Mouse (Mus musculus) limb, embryonic 13.5 days (tissue): ENCODE results near the gene Rap1a. TPM values are rescaled to one million over a fixed set of nuclear protein-coding genes. Genes with fewer than 3 reads are reported as not detected.

Source experiments
- ATAC-seq: fragments of 200-750 bp; cut with Nextera tagmentation; 2 replicates; pipeline ENCODE4 v1.8.0; 2017; ENCODE audit warnings: low read depth, moderate number of reproducible peaks, moderate TSS enrichment; ENCODE audit not compliant: low FRiP score
- H3K27ac ChIP-seq: fragments of 300-500 bp; sonication (generic); 2 replicates; pipeline ENCODE4 v1.5.1; 2015; ENCODE audit warnings: inconsistent platforms, mild to moderate bottlenecking, moderate library complexity
- H3K27me3 ChIP-seq: fragments of 300-500 bp; sonication (generic); 2 replicates; pipeline ENCODE4 v1.6.1; 2015; ENCODE audit warnings: mild to moderate bottlenecking, inconsistent platforms
- H3K36me3 ChIP-seq: fragments of 300-500 bp; sonication (generic); 2 replicates; pipeline ENCODE4 v1.6.1; 2015; ENCODE audit warnings: inconsistent platforms, mild to moderate bottlenecking, moderate library complexity
- H3K4me1 ChIP-seq: fragments of 300-500 bp; sonication (generic); 2 replicates; pipeline ENCODE4 v1.6.1; 2015; ENCODE audit warnings: inconsistent platforms
- H3K4me2 ChIP-seq: fragments of 300-500 bp; sonication (generic); replicated peaks from 2 replicates; pipeline ENCODE4 v1.6.1; 2015; ENCODE audit warnings: inconsistent platforms, mild to moderate bottlenecking, moderate library complexity
- H3K4me3 ChIP-seq: fragments of 300-500 bp; sonication (generic); 2 replicates; pipeline ENCODE4 v1.5.1; 2015; ENCODE audit warnings: moderate library complexity, mild to moderate bottlenecking, inconsistent platforms
- H3K9ac ChIP-seq: fragments of 300-500 bp; sonication (generic); 2 replicates; pipeline ENCODE4 v1.6.1; 2015; ENCODE audit warnings: mild to moderate bottlenecking, inconsistent platforms
- H3K9me3 ChIP-seq: fragments of 300-500 bp; sonication (generic); 2 replicates; pipeline ENCODE4 v1.6.1; 2016; ENCODE audit warnings: inconsistent platforms
- WGBS: fragments of 180-500 bp; shearing (Covaris S2); methylation state at CpG from one replicate; pipeline ENCODE4 v1.1.7; 2015; 5-methylcytosine and 5-hydroxymethylcytosine counted together
- polyA plus RNA-seq: library from polyadenylated mRNA; unstranded; fragments of >200 nt; fragmentation: Nextera tagmentation; extraction: Ambion mirVana; gene quantifications from 2 replicates; pipeline ENCODE4 v1.2.1, GENCODE M21; 2015

Rap1a gene
- polyA plus RNA-seq, 1 experiment from 2014 or later: 98.4 TPM

- H3K4me2 ChIP-seq: no peak overlapping the region
- no peaks in the 10 kb centered on the region for H3K4me1 ChIP-seq
- H3K27ac ChIP-seq: no peak overlapping the region
- no peak overlapping the region for H3K4me3 ChIP-seq
- no peaks in the 10 kb centered on the region for H3K27me3 ChIP-seq
- no peaks in the 10 kb centered on the region for H3K9me3 ChIP-seq
- H3K36me3 ChIP-seq: no peaks in the 10 kb centered on the region
- H3K9ac ChIP-seq: no peak overlapping the region
- 89% methylated on average over 3 of the region's 3 CpGs for WGBS
- ATAC-seq: no peak
Measured at GRCm38 (mm10) chr3:105820272-105820671, 19.1 kb upstream of the Rap1a start.

DNA sequence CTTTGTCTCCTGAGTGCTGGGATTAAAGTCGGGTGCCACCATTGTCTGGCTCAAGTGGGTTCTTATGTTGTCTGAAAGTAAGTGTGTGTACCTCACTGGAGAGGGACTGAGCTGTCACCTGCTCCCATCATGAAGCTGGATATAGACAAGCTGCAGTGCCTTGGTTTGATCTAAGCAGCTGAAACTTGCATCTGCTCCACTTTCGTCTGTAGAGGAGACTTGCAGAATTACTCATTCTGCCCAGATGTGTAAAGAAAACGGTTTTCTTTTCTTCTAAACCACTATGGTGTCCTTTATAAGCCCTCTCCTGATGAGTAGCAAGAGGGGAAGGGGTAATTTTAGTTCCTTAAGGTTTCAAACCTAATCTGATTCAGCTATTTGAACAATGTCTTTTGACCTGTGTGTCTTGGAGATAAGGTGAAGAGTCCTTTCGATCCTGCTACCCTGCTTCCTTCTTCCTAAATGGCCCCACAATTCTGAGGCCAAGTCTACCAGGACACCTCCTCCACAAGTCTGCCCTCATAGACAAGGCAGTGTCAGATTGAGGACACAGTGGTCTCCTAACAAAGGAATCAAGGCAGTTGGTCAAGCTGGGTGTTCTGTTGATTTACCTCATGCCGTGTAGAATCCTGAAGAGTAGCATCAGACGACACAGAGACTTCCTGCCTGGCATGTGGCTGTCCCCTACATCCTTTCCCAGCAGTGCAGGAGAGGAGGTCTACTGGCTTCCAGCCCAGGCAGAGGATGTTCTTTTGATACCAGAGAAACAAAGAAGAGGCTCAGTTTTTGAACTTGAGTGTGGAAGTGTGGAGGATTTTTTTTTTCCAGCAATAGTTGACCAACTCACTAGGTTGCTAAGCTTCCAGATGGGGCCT, 17.2 kb upstream of the Rap1a start:
- no peaks in the 10 kb centered on the region for H3K27me3 ChIP-seq
- no peaks in the 10 kb centered on the region for H3K4me1 ChIP-seq
- H3K4me2 ChIP-seq: no peak overlapping the region
- H3K9ac ChIP-seq: no peak overlapping the region
- H3K4me3 ChIP-seq: no peak overlapping the region
- no peak overlapping the region for H3K27ac ChIP-seq
- 70% methylated on average over 6 of the region's 6 CpGs for WGBS
- no peak for ATAC-seq
- no peaks in the 10 kb centered on the region for H3K36me3 ChIP-seq
- no peaks in the 10 kb centered on the region for H3K9me3 ChIP-seq

- no peaks in the 10 kb centered on the region for H3K27me3 ChIP-seq
- WGBS: 64% methylated on average over 8 of the region's 8 CpGs
- ATAC-seq: no peak
- H3K9me3 ChIP-seq: no peaks in the 10 kb centered on the region
- H3K4me1 ChIP-seq: peaks cover 6% of the 10 kb centered on the region; the same call in 1 of the 2 replicates
- no peak overlapping the region for H3K9ac ChIP-seq
- H3K27ac ChIP-seq: no peak overlapping the region
- H3K4me2 ChIP-seq: no peak overlapping the region
- H3K4me3 ChIP-seq: no peak overlapping the region
- H3K36me3 ChIP-seq: no peaks in the 10 kb centered on the region
Measured at GRCm38 (mm10) chr3:105816089-105816488, 15.0 kb upstream of the Rap1a start.

GRCm38 (mm10) chr3:105815236-105815904, 14.2 kb upstream of the Rap1a start:
- Histone ChIP-seq H3K27ac (no peak overlapping the region), H3K4me1 (peaks cover 6% of the 10 kb centered on the region; the same call in 1 of the 2 replicates), H3K4me2 (no peak overlapping the region), H3K4me3 (no peak overlapping the region), H3K27me3 (no peaks in the 10 kb centered on the region), H3K9me3 (no peaks in the 10 kb centered on the region), H3K9ac (no peak overlapping the region), H3K36me3 (no peaks in the 10 kb centered on the region)
- ATAC-seq: no peak
- 59% methylated on average over 10 of the region's 10 CpGs for WGBS

GRCm38 (mm10) chr3:105811146-105811545, 10.0 kb upstream of the Rap1a start:
- Histone ChIP-seq H3K9ac (no peak overlapping the region), H3K4me1 (peaks cover 6% of the 10 kb centered on the region; the same call in 1 of the 2 replicates), H3K9me3 (no peaks in the 10 kb centered on the region), H3K4me3 (no peak overlapping the region), H3K36me3 (no peaks in the 10 kb centered on the region), H3K27me3 (no peaks in the 10 kb centered on the region), H3K4me2 (no peak overlapping the region), H3K27ac (no peak overlapping the region)
- ATAC-seq: no peak
- WGBS: 87% methylated on average over 2 of the region's 2 CpGs

DNA sequence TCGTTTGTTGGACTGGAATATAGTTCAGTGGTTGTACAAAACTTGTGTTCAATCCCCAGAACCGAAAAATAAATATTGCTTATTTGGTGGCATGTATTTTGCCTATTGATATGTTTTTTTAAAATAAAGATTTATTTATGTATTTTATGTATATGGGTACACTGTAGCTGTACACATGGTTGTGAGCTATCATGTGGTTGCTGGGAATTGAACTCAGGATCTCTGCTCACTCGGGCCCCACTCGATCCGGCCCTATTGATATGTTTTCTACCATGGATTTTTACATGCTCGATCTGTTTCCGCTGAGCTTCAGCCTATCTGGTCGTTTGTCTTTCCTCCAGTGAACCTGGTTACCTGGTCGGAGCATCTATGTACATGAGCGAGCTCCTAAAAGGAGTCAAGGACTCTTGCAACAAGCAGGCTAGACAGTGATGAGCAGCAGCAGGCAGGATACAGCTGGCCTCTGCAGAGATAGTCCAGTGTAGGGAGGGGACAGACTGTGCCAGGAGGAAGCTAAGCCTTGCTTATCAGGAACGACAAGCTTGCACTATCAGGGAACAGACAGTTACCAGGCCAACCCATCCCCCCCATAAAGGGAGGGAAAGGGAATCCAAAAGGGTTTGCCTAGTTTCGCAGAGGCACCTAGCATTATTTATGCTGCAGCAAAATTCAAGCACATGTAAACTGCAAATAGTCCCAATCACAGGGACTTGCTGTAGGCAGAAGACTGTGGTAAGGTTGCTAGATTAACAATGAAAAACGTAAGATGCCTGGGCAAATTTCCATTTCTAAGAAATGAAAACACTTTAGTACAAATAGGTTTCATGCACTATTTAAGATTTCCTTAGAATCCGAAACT, 7.3 kb upstream of the Rap1a start:
- H3K4me2 ChIP-seq: no peak overlapping the region
- H3K4me1 ChIP-seq: peaks cover 14% of the 10 kb centered on the region; the same call in 1 of the 2 replicates
- no peak overlapping the region for H3K27ac ChIP-seq
- H3K36me3 ChIP-seq: no peaks in the 10 kb centered on the region
- no peak overlapping the region for H3K9ac ChIP-seq
- 76% methylated on average over 14 of the region's 14 CpGs for WGBS
- H3K27me3 ChIP-seq: no peaks in the 10 kb centered on the region
- no peak overlapping the region for H3K4me3 ChIP-seq
- ATAC-seq: no peak
- no peaks in the 10 kb centered on the region for H3K9me3 ChIP-seq

GRCm38 (mm10) chr3:105807672-105808071, 6.5 kb upstream of the Rap1a start:
- no peak overlapping the region for H3K4me3 ChIP-seq
- H3K4me1 ChIP-seq: peaks cover 12% of the 10 kb centered on the region; the same call in 1 of the 2 replicates
- H3K4me2 ChIP-seq: no peak overlapping the region
- WGBS: 81% methylated on average over 1 of the region's 1 CpGs
- no peaks in the 10 kb centered on the region for H3K27me3 ChIP-seq
- H3K27ac ChIP-seq: no peak overlapping the region
- no peak for ATAC-seq
- H3K9ac ChIP-seq: no peak overlapping the region
- no peaks in the 10 kb centered on the region for H3K9me3 ChIP-seq
- H3K36me3 ChIP-seq: no peaks in the 10 kb centered on the region

DNA sequence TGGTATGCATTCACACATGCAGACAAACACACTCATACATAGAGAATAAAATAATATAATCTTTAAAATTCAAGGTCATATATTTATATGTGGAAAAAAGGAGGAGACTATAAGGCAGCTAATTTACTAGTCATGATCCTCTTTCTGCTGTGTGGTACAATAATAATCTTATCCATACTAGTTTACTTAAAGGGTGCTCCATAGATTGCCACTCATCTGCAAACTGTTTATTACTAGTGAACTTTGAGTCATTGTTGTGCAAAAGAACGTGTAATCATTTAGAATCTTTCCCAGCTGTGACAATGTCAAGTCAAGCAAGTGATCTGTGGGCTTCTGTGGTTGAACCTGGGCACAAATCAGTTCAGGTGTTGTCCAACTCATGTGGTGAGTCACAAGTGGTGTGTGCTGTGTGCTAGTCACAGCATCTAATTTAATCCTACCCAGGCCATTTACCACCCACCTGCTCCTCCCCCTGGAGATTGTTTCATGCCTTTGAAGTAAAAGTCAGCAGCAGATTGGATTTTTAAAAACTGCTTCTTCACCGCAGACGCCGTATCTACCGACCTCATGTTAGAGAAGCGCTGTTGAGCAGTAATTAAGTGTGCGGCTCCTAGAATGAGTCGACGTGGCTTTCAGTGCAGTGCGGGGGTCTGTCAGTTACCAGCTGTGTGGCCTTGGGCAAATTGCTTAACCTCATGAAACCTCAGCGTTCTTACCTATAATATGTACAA, 5.5 kb upstream of the Rap1a start:
- Histone ChIP-seq H3K9ac (no peak overlapping the region), H3K9me3 (no peaks in the 10 kb centered on the region), H3K27me3 (no peaks in the 10 kb centered on the region), H3K4me1 (0 out of 2 replicates have a peak, but pooled peaks cover 7% of the 10 kb centered on the region), H3K27ac (no peak overlapping the region), H3K36me3 (no peaks in the 10 kb centered on the region), H3K4me2 (no peak overlapping the region), H3K4me3 (no peak overlapping the region)
- WGBS: 37% methylated on average over 11 of the region's 11 CpGs
- no peak for ATAC-seq

DNA sequence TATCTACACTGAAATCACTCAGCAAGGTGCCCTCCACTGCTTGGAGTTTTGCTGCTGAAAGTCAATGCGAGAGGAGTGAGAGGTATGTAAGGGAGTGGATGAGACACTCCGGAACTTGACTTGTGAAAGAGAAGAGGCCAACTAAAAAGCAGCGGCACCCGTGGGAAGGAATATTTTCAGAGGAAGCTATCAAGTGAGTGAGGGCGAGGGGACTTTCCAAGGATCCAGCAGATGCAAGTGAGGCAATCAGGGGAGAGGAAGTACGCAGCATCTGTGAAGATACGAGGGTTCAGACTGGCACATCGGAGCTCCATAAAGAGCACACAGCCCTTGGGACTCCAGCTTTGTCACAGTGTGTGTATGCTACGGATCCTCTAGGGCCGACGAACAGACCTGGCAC, 2.5 kb upstream of the Rap1a start:
- no peaks in the 10 kb centered on the region for H3K27me3 ChIP-seq
- H3K36me3 ChIP-seq: no peaks in the 10 kb centered on the region
- no peak overlapping the region for H3K4me3 ChIP-seq
- H3K9ac ChIP-seq: no peak overlapping the region
- H3K4me1 ChIP-seq: peaks cover 24% of the 10 kb centered on the region
- ATAC-seq: no peak
- H3K4me2 ChIP-seq: no peak overlapping the region
- WGBS: 87% methylated on average over 11 of the region's 11 CpGs
- no peaks in the 10 kb centered on the region for H3K9me3 ChIP-seq
- H3K27ac ChIP-seq: no peak overlapping the region

DNA sequence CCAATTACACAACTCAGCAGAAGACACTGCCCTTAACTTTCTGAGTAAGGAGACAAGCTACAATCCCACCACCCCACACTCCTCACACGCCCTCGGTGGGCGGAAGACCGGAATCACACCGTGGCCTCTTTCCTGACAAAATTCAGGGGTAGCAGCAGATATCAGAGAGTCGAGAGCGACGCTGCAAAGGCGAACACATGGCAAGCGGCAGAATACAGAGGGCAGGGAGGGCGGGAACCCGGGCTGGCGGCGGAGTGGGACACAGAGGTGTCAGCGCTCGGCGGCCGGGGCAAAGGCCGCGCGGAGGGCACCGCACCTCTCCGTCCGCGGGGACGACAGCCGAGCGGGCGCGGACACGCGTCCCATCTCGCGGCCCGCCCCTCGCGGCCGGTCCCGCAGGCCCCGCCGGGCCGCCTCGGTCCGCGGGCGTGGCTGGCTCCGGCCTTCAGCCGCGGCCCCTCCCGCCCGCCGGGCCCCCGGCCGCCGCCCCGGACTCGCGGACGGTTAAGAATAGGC, 403 bp downstream of the Rap1a start:
- no peaks in the 10 kb centered on the region for H3K27me3 ChIP-seq
- no peaks in the 10 kb centered on the region for H3K9me3 ChIP-seq
- H3K4me2 ChIP-seq: peak overlapping the region; percentile 84
- H3K36me3 ChIP-seq: no peaks in the 10 kb centered on the region
- H3K4me3 ChIP-seq: peak overlapping the region; percentile 84
- H3K27ac ChIP-seq: peak overlapping the region; percentile 82
- peak; percentile 74 for ATAC-seq
- peak overlapping the region; percentile 96 for H3K9ac ChIP-seq
- WGBS: under 1% methylated on average over 36 of the region's 59 CpGs
- peaks cover 33% of the 10 kb centered on the region for H3K4me1 ChIP-seq

GRCm38 (mm10) chr3:105800156-105800674, 921 bp downstream of the Rap1a start:
- ATAC-seq: no peak
- under 1% methylated on average over 12 of the region's 12 CpGs for WGBS

More at GRCm38 (mm10) chr3:105800156-105800674, 921 bp downstream of the Rap1a start:
- Histone ChIP-seq H3K36me3 (no peaks in the 10 kb centered on the region), H3K4me2 (peak overlapping the region; percentile 84), H3K4me1 (peaks cover 28% of the 10 kb centered on the region), H3K4me3 (peak overlapping the region; percentile 84), H3K27me3 (no peaks in the 10 kb centered on the region), H3K9ac (peak overlapping the region; percentile 96), H3K27ac (peak overlapping the region; percentile 82), H3K9me3 (no peaks in the 10 kb centered on the region)
